Mouse (Mus musculus) cerebellum, adult 8-10 months (tissue): ENCODE measurements around the gene Slc8b1.

Experiments used
- DNase-seq: peaks from one replicate; pipeline ENCODE4 v3.0.0; 2022

The Slc8b1 gene

GRCm38 (mm10) chr5:120510982-120511642 is at the start of gene Slc8b1:
Gene Slc8b1 (plus strand): TSS chr5:120511168.
- peak; percentile 91 for DNase-seq

- DNase-seq = no peak
Observed at GRCm38 (mm10) chr5:120461902-120462301, 49.1 kb upstream of the Slc8b1 start.

GRCm38 (mm10) chr5:120464321-120464720 is 46.6 kb upstream of the Slc8b1 start:
- no peak for DNase-seq

GRCm38 (mm10) chr5:120465062-120465461 is 45.9 kb upstream of the Slc8b1 start:
- no peak for DNase-seq

- DNase-seq = no peak
Observed at GRCm38 (mm10) chr5:120465860-120466259, 45.1 kb upstream of the Slc8b1 start.

- no peak for DNase-seq
Observed at GRCm38 (mm10) chr5:120467026-120467425, 43.9 kb upstream of the Slc8b1 start.

GRCm38 (mm10) chr5:120468336-120468735 is 42.6 kb upstream of the Slc8b1 start:
- DNase-seq = no peak

- DNase-seq = no peak
Observed at GRCm38 (mm10) chr5:120468830-120469229, 42.1 kb upstream of the Slc8b1 start.

GRCm38 (mm10) chr5:120471538-120471937 is 39.4 kb upstream of the Slc8b1 start:
- DNase-seq = no peak

GRCm38 (mm10) chr5:120472770-120473169 is 38.2 kb upstream of the Slc8b1 start, which contains the start of gene Sdsl:
Gene Sdsl (minus strand): TSS chr5:120472810.
- no peak for DNase-seq

GRCm38 (mm10) chr5:120473361-120473760 is 37.6 kb upstream of the Slc8b1 start:
- no peak for DNase-seq

- no peak for DNase-seq
Observed at GRCm38 (mm10) chr5:120475861-120476260, 35.1 kb upstream of the Slc8b1 start.

GRCm38 (mm10) chr5:120476296-120476695 is 34.7 kb upstream of the Slc8b1 start, which contains the start of gene Sds:
Gene Sds (plus strand): TSS chr5:120476526.
- DNase-seq = no peak

- no peak for DNase-seq
Observed at GRCm38 (mm10) chr5:120477993-120478392, 33.0 kb upstream of the Slc8b1 start.

GRCm38 (mm10) chr5:120479538-120479937 is 31.4 kb upstream of the Slc8b1 start:
- no peak for DNase-seq

- no peak for DNase-seq
Observed at GRCm38 (mm10) chr5:120481205-120481604, 29.8 kb upstream of the Slc8b1 start.

- no peak for DNase-seq
Observed at GRCm38 (mm10) chr5:120483399-120483798, 27.6 kb upstream of the Slc8b1 start.

GRCm38 (mm10) chr5:120487844-120488243 is 23.1 kb upstream of the Slc8b1 start:
- no peak for DNase-seq

- no peak for DNase-seq
Observed at GRCm38 (mm10) chr5:120490679-120491192, 20.2 kb upstream of the Slc8b1 start.

- no peak for DNase-seq
Observed at GRCm38 (mm10) chr5:120492437-120492836, 18.5 kb upstream of the Slc8b1 start.

- no peak for DNase-seq
Observed at GRCm38 (mm10) chr5:120493440-120493839, 17.5 kb upstream of the Slc8b1 start.

GRCm38 (mm10) chr5:120493873-120494395 is 17.0 kb upstream of the Slc8b1 start:
- no peak for DNase-seq

GRCm38 (mm10) chr5:120495064-120495702 is 15.8 kb upstream of the Slc8b1 start:
- no peak for DNase-seq

GRCm38 (mm10) chr5:120495703-120496226 is 15.2 kb upstream of the Slc8b1 start:
- no peak for DNase-seq
